Mouse (Mus musculus): ENCODE data around the gene Anks1b. TPM values are rescaled to one million over a fixed set of nuclear protein-coding genes. Genes with fewer than 3 reads are reported as not detected.

Gene Anks1b
- polyA plus RNA-seq, 1 experiment from 2014 or later, result 1.5 TPM

- Histone ChIP-seq H3K27me3 (ENCODE audit: control insufficient read depth, insufficient read depth, low read length) (no peaks in the 10 kb centered on the region), H3K27ac (ENCODE audit: low read length) (no peak overlapping the region), H3K4me1 (ENCODE audit: control insufficient read depth, insufficient read depth, low read length) (no peaks in the 10 kb centered on the region), H3K4me3 (ENCODE audit: low read depth, low read length) (no peak overlapping the region), H3K9ac (replicated peaks; ENCODE audit: low read depth, low read length) (no peak overlapping the region), H3K9me3 (ENCODE audit: control insufficient read depth, low read depth, low read length) (no peaks in the 10 kb centered on the region), H3K36me3 (ENCODE audit: control insufficient read depth, insufficient read depth, low read length) (no peaks in the 10 kb centered on the region), H3K4me2 (replicated peaks; ENCODE audit: low read depth, low read length) (no peak overlapping the region)
- no peak for ATAC-seq (ENCODE audit: insufficient number of reproducible peaks, insufficient read depth, low FRiP score, low read depth)
- WGBS, result 74% methylated on average over 1 of the region's 1 CpGs
Observed at GRCm38 (mm10) chr10:90531813-90532212, 658.5 kb downstream of the Anks1b start.

GRCm38 (mm10) chr10:90535370-90535769, 662.1 kb downstream of the Anks1b start:
- ATAC-seq (ENCODE audit: insufficient number of reproducible peaks, insufficient read depth, low FRiP score, low read depth), result no peak
- no peak overlapping the region for H3K9ac ChIP-seq (replicated peaks; ENCODE audit: low read depth, low read length)
- WGBS, result 95% methylated on average over 2 of the region's 2 CpGs

GRCm38 (mm10) chr10:90546635-90547034, 673.3 kb downstream of the Anks1b start:
- ATAC-seq (ENCODE audit: insufficient number of reproducible peaks, insufficient read depth, low FRiP score, low read depth), result no peak
- 42% methylated on average over 3 of the region's 3 CpGs for WGBS
- no peak overlapping the region for H3K9ac ChIP-seq (replicated peaks; ENCODE audit: low read depth, low read length)
- H3K27ac ChIP-seq (ENCODE audit: low read length), result no peak overlapping the region
- H3K36me3 ChIP-seq (ENCODE audit: control insufficient read depth, insufficient read depth, low read length), result no peaks in the 10 kb centered on the region
- H3K4me1 ChIP-seq (ENCODE audit: control insufficient read depth, insufficient read depth, low read length), result no peaks in the 10 kb centered on the region
- H3K27me3 ChIP-seq (ENCODE audit: control insufficient read depth, insufficient read depth, low read length), result no peaks in the 10 kb centered on the region
- H3K9me3 ChIP-seq (ENCODE audit: control insufficient read depth, low read depth, low read length), result no peaks in the 10 kb centered on the region
- H3K4me3 ChIP-seq (ENCODE audit: low read depth, low read length), result no peak overlapping the region
- no peak overlapping the region for H3K4me2 ChIP-seq (replicated peaks; ENCODE audit: low read depth, low read length)

More at GRCm38 (mm10) chr10:90535370-90535769, 662.1 kb downstream of the Anks1b start:
- no peak overlapping the region for H3K4me3 ChIP-seq (ENCODE audit: low read depth, low read length)
- no peak overlapping the region for H3K27ac ChIP-seq (ENCODE audit: low read length)
- H3K27me3 ChIP-seq (ENCODE audit: control insufficient read depth, insufficient read depth, low read length), result no peaks in the 10 kb centered on the region
- H3K36me3 ChIP-seq (ENCODE audit: control insufficient read depth, insufficient read depth, low read length), result no peaks in the 10 kb centered on the region
- no peaks in the 10 kb centered on the region for H3K9me3 ChIP-seq (ENCODE audit: control insufficient read depth, low read depth, low read length)
- H3K4me2 ChIP-seq (replicated peaks; ENCODE audit: low read depth, low read length), result no peak overlapping the region
- H3K4me1 ChIP-seq (ENCODE audit: control insufficient read depth, insufficient read depth, low read length), result no peaks in the 10 kb centered on the region

GRCm38 (mm10) chr10:90562906-90563305, 689.6 kb downstream of the Anks1b start:
- Histone ChIP-seq H3K27ac (ENCODE audit: low read length) (no peak overlapping the region), H3K27me3 (ENCODE audit: control insufficient read depth, insufficient read depth, low read length) (no peaks in the 10 kb centered on the region), H3K4me3 (ENCODE audit: low read depth, low read length) (no peak overlapping the region), H3K9me3 (ENCODE audit: control insufficient read depth, low read depth, low read length) (no peaks in the 10 kb centered on the region), H3K4me2 (replicated peaks; ENCODE audit: low read depth, low read length) (no peak overlapping the region), H3K4me1 (ENCODE audit: control insufficient read depth, insufficient read depth, low read length) (no peaks in the 10 kb centered on the region), H3K36me3 (ENCODE audit: control insufficient read depth, insufficient read depth, low read length) (no peaks in the 10 kb centered on the region), H3K9ac (replicated peaks; ENCODE audit: low read depth, low read length) (no peak overlapping the region)
- ATAC-seq (ENCODE audit: insufficient number of reproducible peaks, insufficient read depth, low FRiP score, low read depth), result no peak
- 75% methylated on average over 7 of the region's 7 CpGs for WGBS

- 24% methylated on average over 29 of the region's 29 CpGs for WGBS
- Histone ChIP-seq H3K4me3 (ENCODE audit: low read depth, low read length) (no peak overlapping the region), H3K27me3 (ENCODE audit: control insufficient read depth, insufficient read depth, low read length) (no peaks in the 10 kb centered on the region), H3K27ac (ENCODE audit: low read length) (no peak overlapping the region), H3K9me3 (ENCODE audit: control insufficient read depth, low read depth, low read length) (no peaks in the 10 kb centered on the region), H3K4me1 (ENCODE audit: control insufficient read depth, insufficient read depth, low read length) (no peaks in the 10 kb centered on the region), H3K36me3 (ENCODE audit: control insufficient read depth, insufficient read depth, low read length) (no peaks in the 10 kb centered on the region), H3K4me2 (replicated peaks; ENCODE audit: low read depth, low read length) (peak overlapping the region; percentile 35), H3K9ac (replicated peaks; ENCODE audit: low read depth, low read length) (no peak overlapping the region)
- peak; percentile 69 for ATAC-seq (ENCODE audit: insufficient number of reproducible peaks, insufficient read depth, low FRiP score, low read depth)
Observed at GRCm38 (mm10) chr10:90576191-90577098, 703.1 kb downstream of the Anks1b start.

- Histone ChIP-seq H3K4me3 (ENCODE audit: low read depth, low read length) (no peak overlapping the region), H3K9ac (replicated peaks; ENCODE audit: low read depth, low read length) (no peak overlapping the region), H3K4me2 (replicated peaks; ENCODE audit: low read depth, low read length) (peak overlapping the region; percentile 35; the same call in 1 of the 2 replicates), H3K36me3 (ENCODE audit: control insufficient read depth, insufficient read depth, low read length) (no peaks in the 10 kb centered on the region), H3K27ac (ENCODE audit: low read length) (no peak overlapping the region), H3K9me3 (ENCODE audit: control insufficient read depth, low read depth, low read length) (no peaks in the 10 kb centered on the region), H3K4me1 (ENCODE audit: control insufficient read depth, insufficient read depth, low read length) (no peaks in the 10 kb centered on the region), H3K27me3 (ENCODE audit: control insufficient read depth, insufficient read depth, low read length) (no peaks in the 10 kb centered on the region)
- WGBS, result 57% methylated on average over 6 of the region's 6 CpGs
- ATAC-seq (ENCODE audit: insufficient number of reproducible peaks, insufficient read depth, low FRiP score, low read depth), result no peak
Observed at GRCm38 (mm10) chr10:90577099-90577461, 703.8 kb downstream of the Anks1b start.

GRCm38 (mm10) chr10:90577777-90578176, 704.5 kb downstream of the Anks1b start:
- ATAC-seq (ENCODE audit: insufficient number of reproducible peaks, insufficient read depth, low FRiP score, low read depth), result no peak
- Histone ChIP-seq H3K4me3 (ENCODE audit: low read depth, low read length) (no peak overlapping the region), H3K27ac (ENCODE audit: low read length) (no peak overlapping the region), H3K36me3 (ENCODE audit: control insufficient read depth, insufficient read depth, low read length) (no peaks in the 10 kb centered on the region), H3K9me3 (ENCODE audit: control insufficient read depth, low read depth, low read length) (no peaks in the 10 kb centered on the region), H3K27me3 (ENCODE audit: control insufficient read depth, insufficient read depth, low read length) (no peaks in the 10 kb centered on the region), H3K4me1 (ENCODE audit: control insufficient read depth, insufficient read depth, low read length) (no peaks in the 10 kb centered on the region), H3K9ac (replicated peaks; ENCODE audit: low read depth, low read length) (no peak overlapping the region), H3K4me2 (replicated peaks; ENCODE audit: low read depth, low read length) (no peak overlapping the region)
- 80% methylated on average over 9 of the region's 9 CpGs for WGBS

- H3K27ac ChIP-seq (ENCODE audit: low read length), result no peak overlapping the region
- H3K9me3 ChIP-seq (ENCODE audit: control insufficient read depth, low read depth, low read length), result no peaks in the 10 kb centered on the region
- no peaks in the 10 kb centered on the region for H3K27me3 ChIP-seq (ENCODE audit: control insufficient read depth, insufficient read depth, low read length)
- no peak overlapping the region for H3K9ac ChIP-seq (replicated peaks; ENCODE audit: low read depth, low read length)
- no peak for ATAC-seq (ENCODE audit: insufficient number of reproducible peaks, insufficient read depth, low FRiP score, low read depth)
- no peak overlapping the region for H3K4me3 ChIP-seq (ENCODE audit: low read depth, low read length)
- no peaks in the 10 kb centered on the region for H3K36me3 ChIP-seq (ENCODE audit: control insufficient read depth, insufficient read depth, low read length)
- H3K4me1 ChIP-seq (ENCODE audit: control insufficient read depth, insufficient read depth, low read length), result no peaks in the 10 kb centered on the region
- WGBS, result 84% methylated on average over 5 of the region's 5 CpGs
- no peak overlapping the region for H3K4me2 ChIP-seq (replicated peaks; ENCODE audit: low read depth, low read length)
Observed at GRCm38 (mm10) chr10:90579970-90580369, 706.7 kb downstream of the Anks1b start.

Measured in stomach, embryonic 14.5 days (tissue).